Mouse (Mus musculus) liver, embryonic 14.5 days (tissue): Measurements from ENCODE around the gene 2900026A02Rik.

Source experiments
- CTCF ChIP-seq: IDR thresholded peaks from 2 replicates; pipeline ENCODE4 v1.5.1; 2016; ENCODE audit warnings: antibody characterized with exemption, low read depth, control low read depth
- EP300 ChIP-seq: IDR thresholded peaks from 2 replicates; pipeline ENCODE4 v1.6.1; 2016; ENCODE audit warnings: antibody characterized with exemption, low read depth

GRCm38 (mm10) chr5:113137691-113138318 lies 83.2 kb downstream of the 2900026A02Rik start:
- TF ChIP-seq CTCF: no peak
- no peak for TF ChIP-seq EP300
